Mouse (Mus musculus) myocyte (in vitro differentiated cells): ENCODE measurements around the gene Junb. TPM values are rescaled to one million over a fixed set of nuclear protein-coding genes. Genes with fewer than 3 reads are reported as not detected.

Source experiments
- H3K27me3 ChIP-seq: one replicate; pipeline ENCODE4 v1.6.1; 2011; ENCODE audit not compliant: control insufficient read depth, insufficient read depth, insufficient read length
- H3K36me3 ChIP-seq: one replicate; pipeline ENCODE4 v1.6.1; 2011; ENCODE audit not compliant: control insufficient read depth, insufficient read depth
- H3K4me2 ChIP-seq: one replicate; pipeline ENCODE4 v1.6.1; 2011; ENCODE audit warnings: low read depth, control low read depth
- H3K4me3 ChIP-seq: one replicate; pipeline ENCODE4 v1.5.1; 2011; ENCODE audit warnings: mild to moderate bottlenecking, control low read depth, moderate library complexity
- H3K79me2 ChIP-seq: one replicate; pipeline ENCODE4 v1.6.1; 2011; ENCODE audit not compliant: control insufficient read depth, insufficient read depth
- H3ac ChIP-seq: one replicate; pipeline ENCODE4 v1.6.1; 2011; ENCODE audit not compliant: control insufficient read depth, insufficient read length
- CEBPB ChIP-seq: IDR thresholded peaks from 2 replicates; pipeline ENCODE4 v1.6.1; 2011; ENCODE audit warnings: mild to moderate bottlenecking, moderate library complexity; ENCODE audit not compliant: poor library complexity, insufficient read depth, severe bottlenecking
- E2F4 ChIP-seq: IDR thresholded peaks from one replicate; pipeline ENCODE4 v1.6.1; 2011; ENCODE audit warnings: mild to moderate bottlenecking, control low read depth, moderate library complexity; ENCODE audit not compliant: insufficient read depth
- MAX ChIP-seq: IDR thresholded peaks from one replicate; pipeline ENCODE4 v1.6.1; 2011; ENCODE audit warnings: low read depth, mild to moderate bottlenecking, control low read depth
- MYOD1 ChIP-seq, 3 experiments: IDR thresholded peaks; one replicate each; pipeline ENCODE4 v1.6.1; 2011; ENCODE audit warnings: control low read depth in 2 of 3, low read depth in 2 of 3, mild to moderate bottlenecking in 2 of 3, moderate library complexity in 1 of 3; ENCODE audit not compliant: insufficient read length in 2 of 3, control insufficient read depth in 1 of 3
- MYOG ChIP-seq, 3 experiments: IDR thresholded peaks; one replicate each; pipeline ENCODE4 v1.6.1; 2011; ENCODE audit warnings: control low read depth in 2 of 3, low read depth in 2 of 3, mild to moderate bottlenecking in 2 of 3; ENCODE audit not compliant: insufficient read length in 2 of 3, control insufficient read depth in 1 of 3, insufficient read depth in 1 of 3
- POLR2A ChIP-seq: IDR thresholded peaks from one replicate; pipeline ENCODE4 v1.6.1; 2011; ENCODE audit warnings: low read depth, mild to moderate bottlenecking, control low read depth, moderate library complexity; ENCODE audit not compliant: insufficient read length
- POLR2AphosphoS2 ChIP-seq: IDR thresholded peaks from one replicate; pipeline ENCODE4 v1.6.1; 2011; ENCODE audit warnings: low read depth, control low read depth; ENCODE audit not compliant: insufficient read length
- REST ChIP-seq: IDR thresholded peaks from one replicate; pipeline ENCODE4 v1.6.1; 2011; ENCODE audit warnings: mild to moderate bottlenecking, control low read depth, moderate library complexity; ENCODE audit not compliant: insufficient read depth, insufficient read length
- SRF ChIP-seq: IDR thresholded peaks from one replicate; pipeline ENCODE4 v1.6.1; 2011; ENCODE audit warnings: low read depth; ENCODE audit not compliant: control insufficient read depth, insufficient read length
- TCF12 ChIP-seq: IDR thresholded peaks from one replicate; pipeline ENCODE4 v1.6.1; 2011; ENCODE audit warnings: mild to moderate bottlenecking, control low read depth; ENCODE audit not compliant: poor library complexity, insufficient read depth, severe bottlenecking
- TCF3 ChIP-seq: IDR thresholded peaks from one replicate; pipeline ENCODE4 v1.6.1; 2011; ENCODE audit warnings: low read depth, control low read depth; ENCODE audit not compliant: insufficient read length
- USF1 ChIP-seq: IDR thresholded peaks from one replicate; pipeline ENCODE4 v1.6.1; 2011; ENCODE audit warnings: low read depth, mild to moderate bottlenecking, control low read depth, moderate library complexity
- polyA plus RNA-seq: library from polyadenylated mRNA; unstranded; fragments of >200 nt; fragmentation: generic; extraction: Trizol; gene quantifications from one replicate; pipeline ENCODE4 v1.2.1, GENCODE M21; 2012; ENCODE audit warnings: missing spikeins

Gene Junb
- polyA plus RNA-seq, 1 experiment: 140 TPM

- TF ChIP-seq CEBPB (no peak), TCF12 (no peak), USF1 (no peak), MYOD1 (IDR thresholded peaks at IDR 0.05; ENCODE audit: control insufficient read depth in 1 of 3, insufficient read length in 2 of 3, low read depth in 2 of 3) (no peak), POLR2A (no peak), REST (no peak), SRF (no peak), E2F4 (no peak), MAX (no peak)
- H3K4me3 ChIP-seq: no peak overlapping the region
- peaks cover 7% of the 10 kb centered on the region for H3K36me3 ChIP-seq
- peaks cover 29% of the 10 kb centered on the region for H3K79me2 ChIP-seq
- H3K27me3 ChIP-seq: no peaks in the 10 kb centered on the region
- no peak overlapping the region for H3ac ChIP-seq
- no peak overlapping the region for H3K4me2 ChIP-seq
Observed at GRCm38 (mm10) chr8:84973079-84973478, 5.4 kb downstream of the Junb start.

- Histone ChIP-seq H3K4me3 (peak overlapping the region; percentile 99), H3ac (no peak overlapping the region), H3K4me2 (peak overlapping the region; percentile 71), H3K27me3 (no peaks in the 10 kb centered on the region), H3K36me3 (peaks cover 7% of the 10 kb centered on the region), H3K79me2 (peaks cover 14% of the 10 kb centered on the region)
- TF ChIP-seq MYOG (IDR thresholded peaks at IDR 0.05; ENCODE audit: control insufficient read depth in 1 of 3, insufficient read depth in 1 of 3, insufficient read length in 2 of 3, low read depth in 2 of 3) (no peak), TCF3 (no peak), CEBPB (no peak), REST (no peak), USF1 (no peak), POLR2A (no peak), POLR2AphosphoS2 (no peak), SRF (no peak), MYOD1 (IDR thresholded peaks at IDR 0.05; ENCODE audit: control insufficient read depth in 1 of 3, insufficient read length in 2 of 3, low read depth in 2 of 3) (no peak), E2F4 (no peak), MAX (no peak)
Observed at GRCm38 (mm10) chr8:84970913-84971312, 7.6 kb downstream of the Junb start.

GRCm38 (mm10) chr8:84970135-84970790 is 8.3 kb downstream of the Junb start:
- Histone ChIP-seq H3K4me3 (peak overlapping the region; percentile 99), H3K36me3 (peaks cover 7% of the 10 kb centered on the region), H3ac (peak overlapping the region; percentile 79), H3K79me2 (peaks cover 14% of the 10 kb centered on the region), H3K27me3 (no peaks in the 10 kb centered on the region), H3K4me2 (peak overlapping the region; percentile 71)
- TF ChIP-seq MAX (no peak), MYOD1 (IDR thresholded peaks at IDR 0.05; ENCODE audit: control insufficient read depth in 1 of 3, insufficient read length in 2 of 3, low read depth in 2 of 3) (no peak), E2F4 (no peak), POLR2A (no peak), CEBPB (no peak), TCF3 (no peak), POLR2AphosphoS2 (no peak), REST (no peak), USF1 (no peak), MYOG (IDR thresholded peaks at IDR 0.05; ENCODE audit: control insufficient read depth in 1 of 3, insufficient read depth in 1 of 3, insufficient read length in 2 of 3, low read depth in 2 of 3) (no peak), TCF12 (no peak), SRF (no peak)

- no peak for TF ChIP-seq USF1
- TF ChIP-seq POLR2A: peak; percentile 73
- peak in 1 of 3 experiments; percentile 1 for TF ChIP-seq MYOG (IDR thresholded peaks at IDR 0.05; ENCODE audit: control insufficient read depth in 1 of 3, insufficient read depth in 1 of 3, insufficient read length in 2 of 3, low read depth in 2 of 3)
- TF ChIP-seq TCF12: no peak
- TF ChIP-seq POLR2AphosphoS2: peak; percentile 67
- H3K4me2 ChIP-seq: peak within 1 kb of the TSS; percentile 71
- peak within 1 kb of the TSS; percentile 79 for H3ac ChIP-seq
- peaks cover 7% of the 10 kb centered on the region for H3K36me3 ChIP-seq
- no peaks in the 10 kb centered on the region for H3K27me3 ChIP-seq
- peaks cover 14% of the 10 kb centered on the region for H3K79me2 ChIP-seq
- H3K4me3 ChIP-seq: peak within 1 kb of the TSS; percentile 99
Observed at GRCm38 (mm10) chr8:84969241-84970134, 9.0 kb downstream of the Junb start, which contains the start of the genes Gm49661, Prdx2 and Rnaseh2a. Gm49661 (minus strand) TSS chr8:84969433. Prdx2 (plus strand) TSS chr8:84969587. Rnaseh2a (minus strand) TSS chr8:84969767.
